Mouse (Mus musculus) hindbrain, embryonic 10.5 days (tissue): Measurements from ENCODE around the gene 1700021F05Rik. TPM values are rescaled to one million over a fixed set of nuclear protein-coding genes. Genes with fewer than 3 reads are reported as not detected.

Source experiments
- DNase-seq: peaks from one replicate; pipeline ENCODE4 v3.0.0-alpha.2; 2017; ENCODE audit warnings: low spot score
- H3K27ac ChIP-seq: fragments of 300-500 bp; sonication (generic); 2 replicates; pipeline ENCODE4 v1.5.1; 2016; ENCODE audit warnings: mild to moderate bottlenecking, moderate library complexity
- H3K27me3 ChIP-seq: fragments of 300-500 bp; sonication (generic); 2 replicates; pipeline ENCODE4 v1.6.1; 2016; ENCODE audit warnings: mild to moderate bottlenecking; ENCODE audit not compliant: poor library complexity, insufficient read depth, severe bottlenecking
- H3K36me3 ChIP-seq: fragments of 300-500 bp; sonication (generic); 2 replicates; pipeline ENCODE4 v1.6.1; 2016; ENCODE audit warnings: mild to moderate bottlenecking, moderate library complexity
- H3K4me1 ChIP-seq: fragments of 300-500 bp; sonication (generic); replicated peaks from 2 replicates; pipeline ENCODE4 v1.6.1; 2016; ENCODE audit warnings: mild to moderate bottlenecking
- H3K4me3 ChIP-seq: fragments of 300-500 bp; sonication (generic); 2 replicates; pipeline ENCODE4 v1.5.1; 2016; ENCODE audit warnings: mild to moderate bottlenecking, moderate library complexity
- H3K9me3 ChIP-seq: fragments of 300-500 bp; sonication (generic); 2 replicates; pipeline ENCODE4 v1.6.1; 2016; ENCODE audit warnings: mild to moderate bottlenecking, moderate library complexity
- WGBS: fragments of 180-500 bp; shearing (Covaris S2); methylation state at CpG from one replicate; pipeline ENCODE4 v1.1.7; 2016; 5-methylcytosine and 5-hydroxymethylcytosine counted together
- polyA plus RNA-seq: library from polyadenylated mRNA; unstranded; fragments of >200 nt; fragmentation: Nextera tagmentation; extraction: Ambion mirVana; gene quantifications from 2 replicates; pipeline ENCODE4 v1.2.1, GENCODE M21; 2016

Gene 1700021F05Rik
- polyA plus RNA-seq, 1 experiment from 2014 or later: 62.1 TPM

DNA sequence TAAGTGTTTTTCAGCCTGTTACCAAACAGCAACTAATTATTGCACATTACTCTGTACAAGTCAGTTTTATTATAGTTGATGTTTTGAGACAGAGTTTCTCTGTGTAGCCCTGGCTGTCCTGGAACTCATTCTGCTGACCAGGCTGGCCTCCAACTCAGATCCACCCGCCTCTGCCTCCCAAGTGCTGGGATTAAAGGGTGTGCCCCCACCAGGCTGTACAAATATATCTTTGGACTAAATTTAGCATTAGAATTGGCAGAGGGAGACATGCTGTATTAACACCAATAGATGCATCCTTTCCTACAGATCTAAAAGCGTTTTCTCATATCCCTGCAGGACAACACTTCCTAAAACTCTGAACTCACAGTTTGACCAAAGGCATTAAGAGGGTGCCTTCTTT, 33.6 kb upstream of the 1700021F05Rik start:
- H3K4me3 ChIP-seq: no peak overlapping the region
- H3K27ac ChIP-seq: no peak overlapping the region
- H3K36me3 ChIP-seq: no peaks in the 10 kb centered on the region
- H3K27me3 ChIP-seq: peaks cover 17% of the 10 kb centered on the region
- H3K9me3 ChIP-seq: peaks cover 5% of the 10 kb centered on the region
- DNase-seq: no peak
- 85% methylated on average over 2 of the region's 2 CpGs for WGBS
- peaks cover 21% of the 10 kb centered on the region for H3K4me1 ChIP-seq

DNA sequence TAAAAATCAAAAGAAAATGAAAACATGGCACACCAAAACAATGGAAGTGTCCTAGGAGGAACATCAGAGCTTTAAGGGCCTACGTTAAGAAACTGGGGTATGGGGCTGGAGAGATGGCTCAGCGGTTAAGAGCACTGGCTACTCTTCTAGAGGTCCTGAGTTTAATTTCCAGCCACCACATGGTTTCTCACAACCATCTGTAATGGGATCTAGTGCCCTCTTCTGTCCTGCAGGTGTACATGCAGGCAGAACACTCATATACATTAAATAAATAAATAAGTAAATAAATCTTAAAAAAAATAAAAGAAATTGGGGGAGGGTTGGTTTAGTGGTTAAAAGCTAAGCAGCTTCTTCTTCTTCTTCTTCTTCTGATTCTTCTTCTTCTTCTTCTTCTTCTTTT, 20.5 kb upstream of the 1700021F05Rik start:
- Histone ChIP-seq H3K36me3 (no peaks in the 10 kb centered on the region), H3K4me3 (no peak overlapping the region), H3K27ac (no peak overlapping the region), H3K4me1 (no peaks in the 10 kb centered on the region), H3K9me3 (0 out of 2 replicates have a peak, but pooled peaks cover 2% of the 10 kb centered on the region), H3K27me3 (no peaks in the 10 kb centered on the region)
- 93% methylated on average over 2 of the region's 2 CpGs for WGBS
- DNase-seq: no peak

- Histone ChIP-seq H3K27ac (no peak overlapping the region), H3K4me1 (no peaks in the 10 kb centered on the region), H3K4me3 (no peak overlapping the region), H3K9me3 (0 out of 2 replicates have a peak, but pooled peaks cover 2% of the 10 kb centered on the region), H3K27me3 (no peaks in the 10 kb centered on the region), H3K36me3 (no peaks in the 10 kb centered on the region)
- no peak for DNase-seq
- 38% methylated on average over 2 of the region's 2 CpGs for WGBS
Measured at GRCm38 (mm10) chr10:43560765-43561164, 20.0 kb upstream of the 1700021F05Rik start.

GRCm38 (mm10) chr10:43559313-43559712, 18.5 kb upstream of the 1700021F05Rik start:
- no peak for DNase-seq
- no peak overlapping the region for H3K27ac ChIP-seq
- no peaks in the 10 kb centered on the region for H3K4me1 ChIP-seq
- no peaks in the 10 kb centered on the region for H3K27me3 ChIP-seq
- 0 out of 2 replicates have a peak, but pooled peaks cover 2% of the 10 kb centered on the region for H3K9me3 ChIP-seq
- no peak overlapping the region for H3K4me3 ChIP-seq
- 80% methylated on average over 11 of the region's 11 CpGs for WGBS
- H3K36me3 ChIP-seq: no peaks in the 10 kb centered on the region

- H3K4me1 ChIP-seq: no peaks in the 10 kb centered on the region
- no peaks in the 10 kb centered on the region for H3K36me3 ChIP-seq
- peaks cover 10% of the 10 kb centered on the region; the same call in 1 of the 2 replicates for H3K9me3 ChIP-seq
- WGBS: 90% methylated on average over 5 of the region's 5 CpGs
- H3K4me3 ChIP-seq: no peak overlapping the region
- H3K27me3 ChIP-seq: no peaks in the 10 kb centered on the region
- H3K27ac ChIP-seq: no peak overlapping the region
- DNase-seq: no peak
Measured at GRCm38 (mm10) chr10:43557630-43558165, 16.9 kb upstream of the 1700021F05Rik start.

DNA sequence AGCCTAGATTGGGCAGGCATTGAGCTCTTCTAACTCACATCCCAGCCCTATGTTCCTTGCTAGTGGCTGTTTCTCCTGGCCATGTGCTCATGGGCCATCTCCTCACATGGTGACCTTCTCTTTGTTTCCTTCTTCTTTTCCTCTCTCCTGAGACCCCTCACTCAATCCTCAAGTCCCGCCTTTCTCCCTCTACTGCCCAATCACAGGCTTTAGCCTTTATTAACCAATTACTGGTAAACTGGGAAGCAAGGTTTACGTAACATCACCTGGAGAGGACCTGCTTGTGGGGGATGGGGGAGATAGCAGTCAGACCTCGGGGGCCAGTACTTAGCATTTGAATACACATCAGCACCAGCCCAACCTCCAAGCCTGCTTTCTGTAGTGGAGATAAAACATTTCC, 10.6 kb upstream of the 1700021F05Rik start:
- no peak for DNase-seq
- Histone ChIP-seq H3K36me3 (no peaks in the 10 kb centered on the region), H3K4me3 (no peak overlapping the region), H3K27me3 (no peaks in the 10 kb centered on the region), H3K9me3 (peaks cover 8% of the 10 kb centered on the region; the same call in 1 of the 2 replicates), H3K4me1 (peaks cover 4% of the 10 kb centered on the region; the same call in 1 of the 2 replicates), H3K27ac (no peak overlapping the region)
- WGBS: 29% methylated on average over 3 of the region's 3 CpGs

DNA sequence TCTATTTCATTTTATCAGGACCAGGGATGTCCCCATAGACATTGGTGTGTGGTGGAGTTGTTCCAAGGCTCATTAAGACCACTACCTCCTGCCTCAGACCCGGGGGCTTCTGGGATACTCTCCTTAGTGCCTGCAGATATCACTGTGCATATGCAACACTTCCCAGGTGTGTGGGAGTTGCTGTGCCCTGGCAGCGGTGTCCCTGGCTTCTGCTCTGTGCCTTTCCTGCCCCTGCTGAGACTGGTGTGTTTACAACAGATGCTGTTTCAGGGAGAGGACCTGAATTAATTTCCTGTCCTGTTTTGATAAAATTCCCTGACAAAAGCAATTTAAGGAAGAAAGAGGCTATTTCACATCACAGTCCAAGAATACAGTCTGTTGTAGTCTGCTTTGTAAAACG, 10.1 kb upstream of the 1700021F05Rik start:
- H3K4me3 ChIP-seq: no peak overlapping the region
- H3K36me3 ChIP-seq: no peaks in the 10 kb centered on the region
- H3K9me3 ChIP-seq: peaks cover 8% of the 10 kb centered on the region; the same call in 1 of the 2 replicates
- no peaks in the 10 kb centered on the region for H3K27me3 ChIP-seq
- no peak for DNase-seq
- H3K4me1 ChIP-seq: peaks cover 4% of the 10 kb centered on the region; the same call in 1 of the 2 replicates
- H3K27ac ChIP-seq: no peak overlapping the region
- WGBS: 33% methylated on average over 3 of the region's 3 CpGs

GRCm38 (mm10) chr10:43549411-43549810, 8.6 kb upstream of the 1700021F05Rik start:
- WGBS: 65% methylated on average over 5 of the region's 5 CpGs
- Histone ChIP-seq H3K9me3 (peaks cover 8% of the 10 kb centered on the region; the same call in 1 of the 2 replicates), H3K4me3 (no peak overlapping the region), H3K4me1 (peaks cover 4% of the 10 kb centered on the region; the same call in 1 of the 2 replicates), H3K27me3 (no peaks in the 10 kb centered on the region), H3K36me3 (no peaks in the 10 kb centered on the region), H3K27ac (no peak overlapping the region)
- no peak for DNase-seq

- Histone ChIP-seq H3K36me3 (peaks cover 5% of the 10 kb centered on the region), H3K4me3 (peak overlapping the region; percentile 75), H3K27ac (peak overlapping the region; percentile 93), H3K27me3 (no peaks in the 10 kb centered on the region), H3K9me3 (no peaks in the 10 kb centered on the region), H3K4me1 (peaks cover 15% of the 10 kb centered on the region)
- DNase-seq: no peak
- 54% methylated on average over 7 of the region's 8 CpGs for WGBS
Measured at GRCm38 (mm10) chr10:43541153-43541544, 355 bp upstream of the 1700021F05Rik start.

- DNase-seq: no peak
- 27% methylated on average over 12 of the region's 12 CpGs for WGBS
- Histone ChIP-seq H3K27ac (peak overlapping the region; percentile 93), H3K27me3 (no peaks in the 10 kb centered on the region), H3K9me3 (no peaks in the 10 kb centered on the region), H3K36me3 (peaks cover 18% of the 10 kb centered on the region), H3K4me1 (peaks cover 15% of the 10 kb centered on the region), H3K4me3 (peak overlapping the region; percentile 75)
Measured at GRCm38 (mm10) chr10:43539746-43540310, 966 bp downstream of the 1700021F05Rik start.

GRCm38 (mm10) chr10:43538831-43539230, 2.0 kb downstream of the 1700021F05Rik start:
- Histone ChIP-seq H3K27ac (no peak overlapping the region), H3K4me1 (peaks cover 15% of the 10 kb centered on the region), H3K27me3 (no peaks in the 10 kb centered on the region), H3K4me3 (no peak overlapping the region), H3K9me3 (no peaks in the 10 kb centered on the region), H3K36me3 (peaks cover 18% of the 10 kb centered on the region)
- no peak for DNase-seq
- WGBS: 93% methylated on average over 5 of the region's 5 CpGs

DNA sequence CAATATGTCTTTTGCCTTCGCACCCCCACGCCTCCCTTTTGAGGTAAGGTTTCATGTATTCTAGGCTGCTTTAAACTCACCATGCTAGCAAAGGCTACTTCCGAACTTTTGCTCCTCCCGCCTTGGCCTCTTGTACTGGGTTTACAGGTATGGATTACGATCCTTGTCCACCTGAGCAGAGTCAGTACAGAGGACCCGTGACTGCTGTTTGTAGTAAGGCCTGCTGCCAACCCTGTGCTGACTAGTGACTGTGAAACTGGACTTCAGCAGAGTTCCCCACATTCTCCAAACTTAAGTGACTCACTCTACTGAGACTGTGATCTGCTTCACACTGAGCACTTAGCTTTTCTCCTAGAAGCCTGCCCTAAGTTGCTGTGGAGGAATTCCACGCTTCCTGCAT, 3.1 kb downstream of the 1700021F05Rik start:
- H3K36me3 ChIP-seq: peaks cover 28% of the 10 kb centered on the region
- no peak for DNase-seq

DNA sequence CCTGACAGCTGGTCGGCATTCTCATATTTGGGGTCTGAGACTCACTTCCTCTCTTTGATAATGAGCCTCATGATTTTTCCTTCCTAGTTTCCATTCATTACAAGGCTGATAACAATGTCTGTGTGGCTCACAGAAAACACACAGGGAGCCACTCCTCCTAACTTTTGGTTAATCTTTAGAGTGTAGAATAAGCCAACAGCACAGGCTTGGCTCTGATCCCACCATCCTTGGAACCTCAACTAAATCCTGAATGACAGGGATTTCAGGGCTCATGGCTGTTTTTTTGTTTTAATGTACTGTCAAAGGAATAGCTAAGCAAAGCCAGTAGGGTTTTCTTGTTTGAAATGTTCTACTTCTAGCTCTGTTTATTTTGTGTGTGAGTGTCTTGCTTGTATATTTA, 6.4 kb downstream of the 1700021F05Rik start:
- no peaks in the 10 kb centered on the region for H3K9me3 ChIP-seq
- WGBS: 90% methylated on average over 1 of the region's 1 CpGs
- peaks cover 4% of the 10 kb centered on the region for H3K4me1 ChIP-seq
- H3K27me3 ChIP-seq: no peaks in the 10 kb centered on the region
- H3K27ac ChIP-seq: no peak overlapping the region
- no peak overlapping the region for H3K4me3 ChIP-seq
- peaks cover 59% of the 10 kb centered on the region for H3K36me3 ChIP-seq
- no peak for DNase-seq

More for the DNA sequence above, 3.1 kb downstream of the 1700021F05Rik start:
- WGBS: 96% methylated on average over 7 of the region's 7 CpGs
- no peaks in the 10 kb centered on the region for H3K27me3 ChIP-seq
- H3K27ac ChIP-seq: no peak overlapping the region
- H3K9me3 ChIP-seq: no peaks in the 10 kb centered on the region
- peaks cover 15% of the 10 kb centered on the region for H3K4me1 ChIP-seq
- no peak overlapping the region for H3K4me3 ChIP-seq
